Mouse (Mus musculus) forebrain, embryonic 12.5 days (tissue): Measurements from ENCODE around the gene Fgf16. TPM values are rescaled to one million over a fixed set of nuclear protein-coding genes. Genes with fewer than 3 reads are reported as not detected.
A peak's percentile ranks its signal among the peaks of the same experiment; 100 is the strongest.

Source experiments
- ATAC-seq: fragments of 200-750 bp; cut with Nextera tagmentation; 2 replicates; pipeline ENCODE4 v1.8.0; 2017; ENCODE audit warnings: moderate TSS enrichment; ENCODE audit not compliant: low FRiP score
- H3K27ac ChIP-seq: fragments of 300-500 bp; sonication (generic); 2 replicates; pipeline ENCODE4 v1.5.1; 2016; ENCODE audit warnings: mild to moderate bottlenecking
- H3K27me3 ChIP-seq: fragments of 300-500 bp; sonication (generic); 2 replicates; pipeline ENCODE4 v1.6.1; 2016; ENCODE audit warnings: mild to moderate bottlenecking
- H3K36me3 ChIP-seq: fragments of 300-500 bp; sonication (generic); replicated peaks from 2 replicates; pipeline ENCODE4 v1.6.1; 2016; ENCODE audit warnings: mild to moderate bottlenecking
- H3K4me1 ChIP-seq: fragments of 300-500 bp; sonication (generic); 2 replicates; pipeline ENCODE4 v1.6.1; 2016
- H3K4me2 ChIP-seq: fragments of 300-500 bp; sonication (generic); 2 replicates; pipeline ENCODE4 v1.6.1; 2016; ENCODE audit warnings: mild to moderate bottlenecking, moderate library complexity
- H3K4me3 ChIP-seq: fragments of 300-500 bp; sonication (generic); replicated peaks from 2 replicates; pipeline ENCODE4 v1.5.1; 2016; ENCODE audit warnings: mild to moderate bottlenecking
- H3K9ac ChIP-seq: fragments of 300-500 bp; sonication (generic); 2 replicates; pipeline ENCODE4 v1.6.1; 2016; ENCODE audit warnings: mild to moderate bottlenecking
- H3K9me3 ChIP-seq: fragments of 300-500 bp; sonication (generic); 2 replicates; pipeline ENCODE4 v1.6.1; 2016
- WGBS: fragments of 180-500 bp; shearing (Covaris S2); methylation state at CpG from one replicate; pipeline ENCODE4 v1.1.7; 2016; 5-methylcytosine and 5-hydroxymethylcytosine counted together
- polyA plus RNA-seq: library from polyadenylated mRNA; unstranded; fragments of >200 nt; fragmentation: Nextera tagmentation; extraction: Ambion mirVana; gene quantifications from 2 replicates; pipeline ENCODE4 v1.2.1, GENCODE M21; 2016

The Fgf16 gene
- polyA plus RNA-seq, 1 experiment from 2014 or later, result not detected

GRCm38 (mm10) chrX:105767932-105768331, 3.9 kb downstream of the Fgf16 start:
- Histone ChIP-seq H3K4me1 (peaks cover 7% of the 10 kb centered on the region), H3K9me3 (no peaks in the 10 kb centered on the region), H3K4me2 (no peak overlapping the region), H3K4me3 (no peak overlapping the region), H3K36me3 (no peaks in the 10 kb centered on the region), H3K27me3 (peaks cover 66% of the 10 kb centered on the region), H3K27ac (no peak overlapping the region), H3K9ac (no peak overlapping the region)
- WGBS, result 83% methylated on average over 3 of the region's 3 CpGs
- ATAC-seq, result no peak

GRCm38 (mm10) chrX:105773281-105773680, 9.2 kb downstream of the Fgf16 start:
- no peak overlapping the region for H3K4me3 ChIP-seq
- peaks cover 20% of the 10 kb centered on the region for H3K27me3 ChIP-seq
- H3K9me3 ChIP-seq, result no peaks in the 10 kb centered on the region
- H3K9ac ChIP-seq, result no peak overlapping the region
- 88% methylated on average over 5 of the region's 5 CpGs for WGBS
- no peaks in the 10 kb centered on the region for H3K4me1 ChIP-seq
- no peak for ATAC-seq
- no peak overlapping the region for H3K27ac ChIP-seq
- H3K4me2 ChIP-seq, result no peak overlapping the region
- no peaks in the 10 kb centered on the region for H3K36me3 ChIP-seq

DNA sequence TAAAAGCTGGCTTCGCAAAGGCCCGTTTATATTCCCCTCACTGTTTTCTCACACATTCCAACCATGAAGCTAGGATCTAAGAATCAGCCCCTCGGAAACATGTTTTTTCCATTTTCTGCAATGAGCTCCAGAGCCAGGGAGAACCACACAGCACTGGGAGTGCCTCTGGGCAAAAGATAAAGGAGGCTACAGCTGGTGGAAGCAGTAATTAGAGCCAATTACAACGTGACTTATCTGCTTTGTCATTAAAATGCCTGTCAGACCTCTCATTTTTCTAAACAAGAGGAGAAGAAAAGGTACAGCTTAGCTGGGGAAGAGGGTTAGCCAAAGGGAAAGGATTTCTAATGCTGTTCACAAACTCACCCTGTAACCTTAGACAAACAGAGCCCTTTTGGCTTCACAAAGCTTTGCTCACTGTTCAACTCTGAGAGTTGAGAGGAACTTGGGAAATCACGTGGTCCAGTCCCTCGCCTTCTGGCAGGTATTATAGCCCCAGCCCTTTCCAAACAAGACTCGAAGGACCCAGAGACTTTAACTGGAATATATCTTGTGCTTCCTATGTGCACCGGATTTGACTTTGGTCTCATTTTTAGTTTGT, 30.8 kb downstream of the Fgf16 start:
- Histone ChIP-seq H3K9ac (no peak overlapping the region), H3K4me3 (no peak overlapping the region), H3K4me1 (no peaks in the 10 kb centered on the region; the same call in 1 of the 2 replicates), H3K27ac (no peak overlapping the region), H3K9me3 (no peaks in the 10 kb centered on the region), H3K27me3 (peaks cover 7% of the 10 kb centered on the region; the same call in 1 of the 2 replicates), H3K36me3 (no peaks in the 10 kb centered on the region; the same call in 1 of the 2 replicates), H3K4me2 (no peak overlapping the region)
- 37% methylated on average over 8 of the region's 8 CpGs for WGBS
- ATAC-seq, result peak; percentile 74; the same call in 1 of the 2 replicates

DNA sequence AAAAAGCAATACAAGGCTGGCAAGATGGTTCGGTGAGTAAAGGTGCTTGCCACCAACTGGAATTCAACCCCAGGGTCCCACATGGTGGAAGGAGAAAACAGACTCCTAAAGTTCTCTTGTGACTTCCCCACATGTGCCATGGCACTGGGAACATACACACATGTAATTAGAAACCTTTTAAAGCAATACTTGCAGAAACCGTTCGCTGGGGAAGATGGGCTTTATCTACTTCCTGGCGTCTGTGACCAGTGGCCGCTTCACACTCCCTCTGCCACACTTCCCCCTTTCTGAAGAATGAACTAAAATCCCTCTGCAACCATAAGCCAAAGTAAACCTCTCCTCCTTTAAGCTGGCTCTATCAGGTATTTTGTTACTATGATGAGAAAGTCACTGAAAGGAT, 60.4 kb downstream of the Fgf16 start:
- Histone ChIP-seq H3K4me1 (no peaks in the 10 kb centered on the region), H3K36me3 (peaks cover 7% of the 10 kb centered on the region; the same call in 1 of the 2 replicates), H3K9ac (no peak overlapping the region), H3K27ac (no peak overlapping the region), H3K4me3 (no peak overlapping the region), H3K4me2 (no peak overlapping the region), H3K27me3 (peaks cover 7% of the 10 kb centered on the region; the same call in 1 of the 2 replicates), H3K9me3 (no peaks in the 10 kb centered on the region)
- ATAC-seq, result no peak
- WGBS, result 89% methylated on average over 5 of the region's 5 CpGs

Other genes with a start within 250 kb of the Fgf16 start
- 245 and 253 TPM in 2 replicates for gene Atrx, start 165.1 kb downstream of the Fgf16 start, polyA plus RNA-seq
- gene Magt1, start 247.6 kb downstream of the Fgf16 start, polyA plus RNA-seq, result 33.5 and 38.3 TPM in 2 replicates